14 mouse cellular contexts compared by ENCODE assay signal in genomic region chr4:24630430-24630829, GRCm38 (mm10).
"Had no signal": no experiment of that assay in that cellular context is flagged by ENCODE, and none has a peak within 500 bp of the region (broad histone marks: within the 10 kb centered on the region; RNA-seq: fewer than 3 reads in every experiment).

No protein-coding gene starts in this region.

- H3K36me3 ChIP-seq: limb, embryonic 10.5 days; liver, embryonic 15.5 days; stomach, embryonic 15.5 days had no signal

- H3K27ac ChIP-seq: left cerebral cortex, adult 2 months; limb, embryonic 10.5 days; liver, embryonic 15.5 days; macrophage; stomach, embryonic 15.5 days had no signal

- ATAC-seq: intestine, postnatal 0 days had no signal

- H3K4me1 ChIP-seq: liver, embryonic 15.5 days; megakaryocyte, embryonic 14.5 days had no signal

- H3K4me2 ChIP-seq: liver, embryonic 11.5 days; liver, embryonic 15.5 days; stomach, embryonic 15.5 days had no signal

- H3K27me3 ChIP-seq: liver, embryonic 15.5 days; megakaryocyte, embryonic 14.5 days; stomach, embryonic 15.5 days had no signal

- H3K9ac ChIP-seq: liver, embryonic 15.5 days; stomach, embryonic 15.5 days had no signal

- H3K4me3 ChIP-seq: left cerebral cortex, adult 2 months; limb, embryonic 10.5 days; liver, embryonic 15.5 days; megakaryocyte, embryonic 14.5 days; stomach, embryonic 15.5 days had no signal

- DNase-seq: kidney, adult 8-10 months; kidney, postnatal 25 days; lung, adult 2 months; right cerebral cortex, postnatal 14 days; thymus, adult 2 months; thymus, postnatal 25 days had no signal

- H3K9me3 ChIP-seq: limb, embryonic 10.5 days; liver, embryonic 15.5 days; megakaryocyte, embryonic 14.5 days; stomach, embryonic 15.5 days had no signal
